Mouse (Mus musculus) heart, embryonic 12.5 days (tissue): ENCODE results near the gene Neb. TPM values are rescaled to one million over a fixed set of nuclear protein-coding genes. Genes with fewer than 3 reads are reported as not detected.
"Not testable (repeated sequence)": the region's sequence is repeated elsewhere in the genome, so short reads cannot be mapped to it uniquely, and the experiment has no call there.

Source experiments
- ATAC-seq: fragments of 200-750 bp; cut with Nextera tagmentation; 2 replicates; pipeline ENCODE4 v1.8.0; 2017; ENCODE audit warnings: moderate TSS enrichment, moderate library complexity; ENCODE audit not compliant: insufficient number of reproducible peaks, low FRiP score
- H3K27ac ChIP-seq: fragments of 300-500 bp; sonication (generic); 2 replicates; pipeline ENCODE4 v1.5.1; 2016; ENCODE audit warnings: mild to moderate bottlenecking, moderate library complexity; ENCODE audit not compliant: poor library complexity, severe bottlenecking
- H3K27me3 ChIP-seq: fragments of 300-500 bp; sonication (generic); replicated peaks from 2 replicates; pipeline ENCODE4 v1.6.1; 2016; ENCODE audit warnings: mild to moderate bottlenecking, moderate library complexity
- H3K36me3 ChIP-seq: fragments of 300-500 bp; sonication (generic); 2 replicates; pipeline ENCODE4 v1.6.1; 2016; ENCODE audit warnings: mild to moderate bottlenecking, moderate library complexity
- H3K4me1 ChIP-seq: fragments of 300-500 bp; sonication (generic); replicated peaks from 2 replicates; pipeline ENCODE4 v1.6.1; 2016; ENCODE audit warnings: mild to moderate bottlenecking
- H3K4me2 ChIP-seq: fragments of 300-500 bp; sonication (generic); 2 replicates; pipeline ENCODE4 v1.6.1; 2016; ENCODE audit warnings: mild to moderate bottlenecking, moderate library complexity
- H3K4me3 ChIP-seq: fragments of 300-500 bp; sonication (generic); 2 replicates; pipeline ENCODE4 v1.5.1; 2016; ENCODE audit warnings: mild to moderate bottlenecking
- H3K9ac ChIP-seq: fragments of 300-500 bp; sonication (generic); 2 replicates; pipeline ENCODE4 v1.6.1; 2016; ENCODE audit warnings: mild to moderate bottlenecking, moderate library complexity
- H3K9me3 ChIP-seq: fragments of 300-500 bp; sonication (generic); replicated peaks from 2 replicates; pipeline ENCODE4 v1.6.1; 2016; ENCODE audit warnings: mild to moderate bottlenecking, moderate library complexity
- WGBS: fragments of 180-500 bp; shearing (Covaris S2); methylation state at CpG from one replicate; pipeline ENCODE4 v1.1.7; 2016; 5-methylcytosine and 5-hydroxymethylcytosine counted together
- polyA plus RNA-seq: library from polyadenylated mRNA; unstranded; fragments of >200 nt; fragmentation: Nextera tagmentation; extraction: Ambion mirVana; gene quantifications from 2 replicates; pipeline ENCODE4 v1.2.1, GENCODE M21; 2016

Gene Neb
- polyA plus RNA-seq, 1 experiment from 2014 or later, result 2.0 TPM

GRCm38 (mm10) chr2:52193629-52194028 is 184.6 kb downstream of the Neb start:
- Histone ChIP-seq H3K4me1 (no peaks in the 10 kb centered on the region), H3K27ac (no peak overlapping the region), H3K9me3 (no peaks in the 10 kb centered on the region), H3K4me3 (no peak overlapping the region), H3K9ac (no peak overlapping the region), H3K27me3 (no peaks in the 10 kb centered on the region), H3K4me2 (no peak overlapping the region), H3K36me3 (no peaks in the 10 kb centered on the region)
- WGBS, result 90% methylated on average over 6 of the region's 6 CpGs
- no peak for ATAC-seq

GRCm38 (mm10) chr2:52179678-52180077 is 198.6 kb downstream of the Neb start:
- Histone ChIP-seq H3K36me3 (no peaks in the 10 kb centered on the region), H3K27me3 (no peaks in the 10 kb centered on the region), H3K4me3 (no peak overlapping the region), H3K9ac (no peak overlapping the region), H3K4me2 (no peak overlapping the region), H3K27ac (no peak overlapping the region), H3K4me1 (0 out of 2 replicates have a peak, but pooled peaks cover 3% of the 10 kb centered on the region), H3K9me3 (no peaks in the 10 kb centered on the region)
- no peak for ATAC-seq
- WGBS, result 81% methylated on average over 1 of the region's 1 CpGs

DNA sequence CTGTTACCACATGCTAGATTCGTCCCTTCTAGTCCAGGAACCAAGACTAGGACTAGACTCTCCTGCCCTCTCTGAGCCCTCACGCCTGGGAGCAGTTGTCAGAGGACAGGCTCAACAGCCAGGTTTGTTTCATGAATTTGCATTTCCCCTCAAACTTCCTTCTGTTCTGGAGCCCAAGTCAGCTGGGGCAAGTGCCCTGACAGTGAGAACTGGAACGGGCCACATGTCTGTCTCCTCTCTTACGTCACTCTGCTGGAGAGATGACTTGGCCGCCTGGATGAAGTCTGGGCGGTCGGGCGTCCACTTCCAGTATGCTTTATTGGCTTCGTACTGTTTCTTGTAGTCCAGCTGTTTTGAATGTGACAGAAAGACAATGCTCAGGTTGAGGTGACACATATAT is 200.5 kb downstream of the Neb start:
- Histone ChIP-seq H3K9ac (no peak overlapping the region), H3K27me3 (no peaks in the 10 kb centered on the region), H3K36me3 (no peaks in the 10 kb centered on the region), H3K9me3 (no peaks in the 10 kb centered on the region), H3K4me1 (0 out of 2 replicates have a peak, but pooled peaks cover 3% of the 10 kb centered on the region), H3K27ac (no peak overlapping the region), H3K4me2 (no peak overlapping the region), H3K4me3 (no peak overlapping the region)
- 88% methylated on average over 9 of the region's 9 CpGs for WGBS
- no peak for ATAC-seq

GRCm38 (mm10) chr2:52177184-52177583 is 201.1 kb downstream of the Neb start:
- no peaks in the 10 kb centered on the region for H3K27me3 ChIP-seq
- H3K4me3 ChIP-seq, result no peak overlapping the region
- 86% methylated on average over 7 of the region's 7 CpGs for WGBS
- no peaks in the 10 kb centered on the region for H3K9me3 ChIP-seq
- ATAC-seq, result no peak
- H3K4me1 ChIP-seq, result 0 out of 2 replicates have a peak, but pooled peaks cover 3% of the 10 kb centered on the region
- no peaks in the 10 kb centered on the region for H3K36me3 ChIP-seq
- H3K27ac ChIP-seq, result no peak overlapping the region
- H3K4me2 ChIP-seq, result no peak overlapping the region
- H3K9ac ChIP-seq, result no peak overlapping the region

DNA sequence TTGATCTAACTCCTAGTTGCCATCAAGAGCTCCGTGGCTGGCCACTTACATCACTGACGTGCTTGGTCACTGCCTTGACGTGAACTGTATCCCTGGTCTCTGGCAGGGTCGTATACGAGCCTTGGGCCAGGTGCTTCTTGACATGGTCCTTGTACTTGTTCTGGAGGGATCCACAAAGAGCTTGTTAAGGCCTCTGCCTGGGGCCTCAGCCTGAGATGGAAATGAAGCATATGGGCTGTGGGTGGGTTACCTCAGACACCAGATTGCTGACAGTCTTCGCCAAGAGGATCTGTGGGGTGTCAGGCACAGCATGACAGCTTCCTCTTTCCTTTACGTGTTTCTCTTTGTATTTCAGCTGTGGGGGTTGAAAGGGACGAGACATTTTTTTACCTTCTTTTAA is 201.7 kb downstream of the Neb start:
- H3K9me3 ChIP-seq, result no peaks in the 10 kb centered on the region
- H3K27me3 ChIP-seq, result no peaks in the 10 kb centered on the region
- no peak overlapping the region for H3K4me2 ChIP-seq
- H3K4me3 ChIP-seq, result no peak overlapping the region
- 0 out of 2 replicates have a peak, but pooled peaks cover 3% of the 10 kb centered on the region for H3K4me1 ChIP-seq
- H3K27ac ChIP-seq, result no peak overlapping the region
- WGBS, result 57% methylated on average over 8 of the region's 8 CpGs
- no peaks in the 10 kb centered on the region for H3K36me3 ChIP-seq
- no peak overlapping the region for H3K9ac ChIP-seq
- no peak for ATAC-seq

DNA sequence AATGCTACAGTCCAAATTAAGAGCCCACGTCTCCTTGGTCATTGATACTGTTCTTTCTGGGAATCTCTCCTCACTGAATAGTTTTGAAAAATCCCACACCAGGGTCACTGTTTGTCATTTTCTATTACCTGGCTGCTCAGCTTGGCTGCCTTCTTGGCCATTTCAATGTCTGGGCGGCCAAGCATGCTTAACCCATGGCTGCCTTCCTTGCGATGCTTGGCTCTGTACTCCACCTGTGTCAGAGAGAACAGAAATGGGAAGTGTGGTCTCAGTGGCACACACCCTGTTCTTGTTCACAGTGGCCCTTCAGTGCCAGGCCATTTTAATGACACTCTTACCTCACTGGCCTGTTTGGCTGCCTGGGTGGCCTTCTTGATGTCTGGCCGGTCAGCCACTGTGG is 203.3 kb downstream of the Neb start:
- 87% methylated on average over 4 of the region's 4 CpGs for WGBS
- H3K27ac ChIP-seq, result no peak overlapping the region
- H3K9me3 ChIP-seq, result no peaks in the 10 kb centered on the region
- H3K36me3 ChIP-seq, result no peaks in the 10 kb centered on the region
- no peaks in the 10 kb centered on the region for H3K27me3 ChIP-seq
- 0 out of 2 replicates have a peak, but pooled peaks cover 3% of the 10 kb centered on the region for H3K4me1 ChIP-seq
- no peak for ATAC-seq
- no peak overlapping the region for H3K4me3 ChIP-seq
- H3K4me2 ChIP-seq, result no peak overlapping the region
- no peak overlapping the region for H3K9ac ChIP-seq

GRCm38 (mm10) chr2:52169243-52170005 is 208.8 kb downstream of the Neb start:
- H3K27me3 ChIP-seq, result no peaks in the 10 kb centered on the region
- H3K4me3 ChIP-seq, result no peak overlapping the region
- no peak overlapping the region for H3K4me2 ChIP-seq
- WGBS, result 49% methylated on average over 7 of the region's 7 CpGs
- no peaks in the 10 kb centered on the region; the same call in 1 of the 2 replicates for H3K4me1 ChIP-seq
- H3K9me3 ChIP-seq, result no peaks in the 10 kb centered on the region
- H3K36me3 ChIP-seq, result no peaks in the 10 kb centered on the region
- no peak overlapping the region for H3K9ac ChIP-seq
- ATAC-seq, result no peak
- no peak overlapping the region for H3K27ac ChIP-seq

DNA sequence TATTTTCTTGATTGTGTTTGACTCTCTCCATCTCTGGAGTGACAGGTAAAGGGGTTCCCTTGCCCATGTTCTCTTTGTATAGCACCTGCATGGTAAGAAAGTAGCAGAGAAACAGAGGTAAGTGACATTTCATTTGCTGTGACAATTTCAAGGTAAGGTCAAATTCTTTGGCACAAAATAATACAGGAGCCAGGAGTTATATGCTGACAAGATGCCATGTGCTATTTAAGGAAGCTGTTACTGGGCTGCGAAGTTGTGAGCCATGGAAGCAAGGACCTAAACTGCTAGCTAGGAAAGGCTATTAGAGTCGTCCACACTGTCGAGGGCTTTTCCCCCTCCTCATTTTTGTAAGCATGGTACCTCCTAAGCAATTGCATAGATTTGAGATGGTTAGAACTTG is 225.2 kb downstream of the Neb start:
- 46% methylated on average over 3 of the region's 3 CpGs for WGBS
- Histone ChIP-seq H3K27me3 (no peaks in the 10 kb centered on the region), H3K4me1 (peaks cover 11% of the 10 kb centered on the region; the same call in 1 of the 2 replicates), H3K4me3 (no peak overlapping the region), H3K27ac (no peak overlapping the region), H3K4me2 (no peak overlapping the region), H3K36me3 (no peaks in the 10 kb centered on the region), H3K9me3 (no peaks in the 10 kb centered on the region), H3K9ac (no peak overlapping the region)
- no peak for ATAC-seq

DNA sequence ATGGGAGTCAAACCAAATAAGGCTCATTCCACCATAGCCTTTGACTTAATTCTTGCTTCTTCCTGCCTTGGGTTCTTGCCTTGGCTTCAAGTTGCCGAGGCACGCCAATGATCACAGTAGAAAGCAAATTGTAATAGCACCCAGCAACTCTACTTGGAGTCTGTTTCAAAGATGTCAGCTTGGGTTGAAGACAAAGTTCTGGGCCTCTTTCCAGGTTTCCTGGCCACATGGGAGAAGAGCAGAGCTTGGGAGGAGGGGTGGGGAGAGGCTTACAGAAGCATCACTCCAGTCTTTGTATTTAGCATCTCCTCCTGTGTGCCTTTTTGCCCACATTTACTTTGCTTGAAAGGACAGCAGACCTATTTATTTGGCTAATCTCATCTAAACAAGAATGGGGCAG is 244.9 kb downstream of the Neb start:
- H3K4me1 ChIP-seq, result peaks cover 8% of the 10 kb centered on the region; the same call in 1 of the 2 replicates
- H3K4me3 ChIP-seq, result no peak overlapping the region
- H3K27ac ChIP-seq, result no peak overlapping the region
- H3K9me3 ChIP-seq, result no peaks in the 10 kb centered on the region
- no peaks in the 10 kb centered on the region for H3K27me3 ChIP-seq
- H3K36me3 ChIP-seq, result peaks cover 23% of the 10 kb centered on the region
- H3K4me2 ChIP-seq, result no peak overlapping the region
- no peak overlapping the region for H3K9ac ChIP-seq
- 90% methylated on average over 2 of the region's 2 CpGs for WGBS
- ATAC-seq, result no peak

- not testable (repeated sequence) for ATAC-seq, H3K9me3 ChIP-seq, H3K27me3 ChIP-seq, H3K4me3 ChIP-seq, H3K9ac ChIP-seq, H3K27ac ChIP-seq, H3K4me1 ChIP-seq, H3K4me2 ChIP-seq
- WGBS, result 95% methylated on average over 20 of the region's 20 CpGs
- H3K36me3 ChIP-seq, result peaks cover 25% of the 10 kb centered on the region
Observed at GRCm38 (mm10) chr2:52131370-52131769, 246.9 kb downstream of the Neb start.

GRCm38 (mm10) chr2:52114086-52114485 is 264.2 kb downstream of the Neb start:
- Histone ChIP-seq H3K4me3 (no peak overlapping the region), H3K9ac (no peak overlapping the region), H3K4me2 (no peak overlapping the region), H3K4me1 (no peaks in the 10 kb centered on the region), H3K9me3 (no peaks in the 10 kb centered on the region), H3K36me3 (peaks cover 78% of the 10 kb centered on the region), H3K27me3 (no peaks in the 10 kb centered on the region), H3K27ac (no peak overlapping the region)
- ATAC-seq, result no peak
- 93% methylated on average over 1 of the region's 1 CpGs for WGBS
